Mouse (Mus musculus) liver, postnatal 0 days (tissue): Measurements from ENCODE around the gene Tcp11l1.

Source experiments
- CTCF ChIP-seq: sonication (generic); IDR thresholded peaks from 2 replicates; pipeline ENCODE4 v1.5.1; 2016; ENCODE audit warnings: antibody characterized with exemption, low read depth
- EP300 ChIP-seq: IDR thresholded peaks from 2 replicates; pipeline ENCODE4 v1.6.1; 2016; ENCODE audit warnings: antibody characterized with exemption, low read depth, mild to moderate bottlenecking

DNA sequence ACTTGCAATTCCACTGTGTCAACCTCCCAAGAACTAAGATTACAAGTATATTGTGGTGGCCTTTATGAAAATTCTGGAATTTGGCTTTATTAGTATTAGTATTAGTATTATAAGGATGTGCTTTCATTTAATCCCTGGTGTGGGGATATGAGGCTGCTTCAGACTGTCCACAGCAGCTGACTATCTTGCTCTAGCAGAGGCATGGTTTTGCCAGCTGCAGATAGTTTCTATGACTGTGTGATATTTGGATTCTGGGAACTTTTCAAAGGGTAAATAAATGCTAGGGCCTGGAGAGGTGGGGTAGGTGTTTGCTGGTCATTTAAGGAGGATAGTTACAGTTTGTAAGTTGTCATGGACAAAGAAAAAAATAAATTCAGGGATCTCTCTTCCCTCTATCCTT lies 40.2 kb downstream of the Tcp11l1 start:
- TF ChIP-seq CTCF (no peak), EP300 (no peak)
